Mouse (Mus musculus): Measurements from ENCODE around the gene Poln. TPM values are rescaled to one million over a fixed set of nuclear protein-coding genes. Genes with fewer than 3 reads are reported as not detected.

The Poln gene
- polyA plus RNA-seq, 1 experiment: 6.2 TPM

- H3K4me3 ChIP-seq (replicated peaks; ENCODE audit: control insufficient read depth, low read depth, low read length): no peak overlapping the region
- peaks cover 7% of the 10 kb centered on the region; the same call in 1 of the 2 replicates for H3K4me1 ChIP-seq (ENCODE audit: control insufficient read depth, insufficient read depth, low read length)
Observed at GRCm38 (mm10) chr5:34185791-34186190, 16.5 kb upstream of the Poln start.

GRCm38 (mm10) chr5:34185051-34185580 is 15.9 kb upstream of the Poln start:
- H3K27ac ChIP-seq (ENCODE audit: control insufficient read depth, insufficient read depth, low read depth, low read length, poor library complexity): no peak overlapping the region
- no peak overlapping the region for H3K4me3 ChIP-seq (replicated peaks; ENCODE audit: control insufficient read depth, low read depth, low read length)
- no peak for TF ChIP-seq CTCF (IDR thresholded peaks at IDR 0.05; ENCODE audit: control insufficient read depth, insufficient read depth, low read length)
- no peak for TF ChIP-seq POLR2A (IDR thresholded peaks at IDR 0.05; ENCODE audit: borderline replicate concordance, control insufficient read depth, low read depth, low read length)
- H3K4me1 ChIP-seq (ENCODE audit: control insufficient read depth, insufficient read depth, low read length): peaks cover 7% of the 10 kb centered on the region; the same call in 1 of the 2 replicates
- 86% methylated on average over 1 of the region's 1 CpGs for WGBS

More at GRCm38 (mm10) chr5:34185791-34186190, 16.5 kb upstream of the Poln start:
- no peak overlapping the region for H3K27ac ChIP-seq (ENCODE audit: control insufficient read depth, insufficient read depth, low read depth, low read length, poor library complexity)
- TF ChIP-seq POLR2A (IDR thresholded peaks at IDR 0.05; ENCODE audit: borderline replicate concordance, control insufficient read depth, low read depth, low read length) (no peak), CTCF (IDR thresholded peaks at IDR 0.05; ENCODE audit: control insufficient read depth, insufficient read depth, low read length) (no peak)

- H3K4me3 ChIP-seq (replicated peaks; ENCODE audit: control insufficient read depth, low read depth, low read length): no peak overlapping the region
- no peak overlapping the region for H3K27ac ChIP-seq (ENCODE audit: control insufficient read depth, insufficient read depth, low read depth, low read length, poor library complexity)
- H3K4me1 ChIP-seq (ENCODE audit: control insufficient read depth, insufficient read depth, low read length): peaks cover 2% of the 10 kb centered on the region; the same call in 1 of the 2 replicates
- TF ChIP-seq CTCF (IDR thresholded peaks at IDR 0.05; ENCODE audit: control insufficient read depth, insufficient read depth, low read length) (no peak), POLR2A (IDR thresholded peaks at IDR 0.05; ENCODE audit: borderline replicate concordance, control insufficient read depth, low read depth, low read length) (no peak)
- WGBS: 84% methylated on average over 3 of the region's 3 CpGs
Observed at GRCm38 (mm10) chr5:34183976-34184375, 14.7 kb upstream of the Poln start.

GRCm38 (mm10) chr5:34183156-34183880 is 14.1 kb upstream of the Poln start:
- Histone ChIP-seq H3K4me1 (ENCODE audit: control insufficient read depth, insufficient read depth, low read length) (no peaks in the 10 kb centered on the region; the same call in 1 of the 2 replicates), H3K27ac (ENCODE audit: control insufficient read depth, insufficient read depth, low read depth, low read length, poor library complexity) (no peak overlapping the region), H3K4me3 (replicated peaks; ENCODE audit: control insufficient read depth, low read depth, low read length) (no peak overlapping the region)
- WGBS: 78% methylated on average over 5 of the region's 5 CpGs
- no peak for TF ChIP-seq CTCF (IDR thresholded peaks at IDR 0.05; ENCODE audit: control insufficient read depth, insufficient read depth, low read length)
- no peak for TF ChIP-seq POLR2A (IDR thresholded peaks at IDR 0.05; ENCODE audit: borderline replicate concordance, control insufficient read depth, low read depth, low read length)

GRCm38 (mm10) chr5:34182486-34182885 is 13.2 kb upstream of the Poln start:
- Histone ChIP-seq H3K4me1 (ENCODE audit: control insufficient read depth, insufficient read depth, low read length) (no peaks in the 10 kb centered on the region; the same call in 1 of the 2 replicates), H3K4me3 (replicated peaks; ENCODE audit: control insufficient read depth, low read depth, low read length) (no peak overlapping the region), H3K27ac (ENCODE audit: control insufficient read depth, insufficient read depth, low read depth, low read length, poor library complexity) (no peak overlapping the region)
- 45% methylated on average over 3 of the region's 3 CpGs for WGBS
- TF ChIP-seq POLR2A (IDR thresholded peaks at IDR 0.05; ENCODE audit: borderline replicate concordance, control insufficient read depth, low read depth, low read length): no peak
- TF ChIP-seq CTCF (IDR thresholded peaks at IDR 0.05; ENCODE audit: control insufficient read depth, insufficient read depth, low read length): no peak

GRCm38 (mm10) chr5:34177821-34178220 is 8.6 kb upstream of the Poln start:
- H3K27ac ChIP-seq (ENCODE audit: control insufficient read depth, insufficient read depth, low read depth, low read length, poor library complexity): no peak overlapping the region
- no peaks in the 10 kb centered on the region for H3K4me1 ChIP-seq (ENCODE audit: control insufficient read depth, insufficient read depth, low read length)
- H3K4me3 ChIP-seq (replicated peaks; ENCODE audit: control insufficient read depth, low read depth, low read length): no peak overlapping the region
- no peak for TF ChIP-seq POLR2A (IDR thresholded peaks at IDR 0.05; ENCODE audit: borderline replicate concordance, control insufficient read depth, low read depth, low read length)
- no peak for TF ChIP-seq CTCF (IDR thresholded peaks at IDR 0.05; ENCODE audit: control insufficient read depth, insufficient read depth, low read length)
- 92% methylated on average over 4 of the region's 4 CpGs for WGBS

GRCm38 (mm10) chr5:34177091-34177490 is 7.8 kb upstream of the Poln start:
- Histone ChIP-seq H3K4me3 (replicated peaks; ENCODE audit: control insufficient read depth, low read depth, low read length) (no peak overlapping the region), H3K4me1 (ENCODE audit: control insufficient read depth, insufficient read depth, low read length) (no peaks in the 10 kb centered on the region), H3K27ac (ENCODE audit: control insufficient read depth, insufficient read depth, low read depth, low read length, poor library complexity) (no peak overlapping the region)
- TF ChIP-seq POLR2A (IDR thresholded peaks at IDR 0.05; ENCODE audit: borderline replicate concordance, control insufficient read depth, low read depth, low read length) (no peak), CTCF (IDR thresholded peaks at IDR 0.05; ENCODE audit: control insufficient read depth, insufficient read depth, low read length) (no peak)
- 93% methylated on average over 2 of the region's 2 CpGs for WGBS

GRCm38 (mm10) chr5:34176691-34177090 is 7.4 kb upstream of the Poln start:
- Histone ChIP-seq H3K27ac (ENCODE audit: control insufficient read depth, insufficient read depth, low read depth, low read length, poor library complexity) (no peak overlapping the region), H3K4me3 (replicated peaks; ENCODE audit: control insufficient read depth, low read depth, low read length) (no peak overlapping the region), H3K4me1 (ENCODE audit: control insufficient read depth, insufficient read depth, low read length) (no peaks in the 10 kb centered on the region)
- WGBS: 91% methylated on average over 10 of the region's 10 CpGs
- TF ChIP-seq POLR2A (IDR thresholded peaks at IDR 0.05; ENCODE audit: borderline replicate concordance, control insufficient read depth, low read depth, low read length) (peak; percentile 17; the same call in 1 of the 2 replicates), CTCF (IDR thresholded peaks at IDR 0.05; ENCODE audit: control insufficient read depth, insufficient read depth, low read length) (no peak)
